Mouse (Mus musculus) CH12.LX (cell line): Measurements from ENCODE around the gene Phip. TPM values are rescaled to one million over a fixed set of nuclear protein-coding genes. Genes with fewer than 3 reads are reported as not detected.

Experiments
- DNase-seq: peaks from one replicate; pipeline ENCODE4 v3.0.0-alpha.2; 2013; ENCODE audit errors: extremely low read depth
- H3K27ac ChIP-seq: 2 replicates; pipeline ENCODE4 v1.5.1; 2012; ENCODE audit warnings: low read depth, mild to moderate bottlenecking, control low read depth, moderate library complexity; ENCODE audit not compliant: insufficient read depth
- H3K27me3 ChIP-seq: replicated peaks from 2 replicates; pipeline ENCODE3; 2012; ENCODE audit warnings: inconsistent platforms
- H3K36me3 ChIP-seq, 2 experiments: replicated peaks in 1 of 2; 2 replicates each; pipeline versions ENCODE3 to v1.6.1; 2012; ENCODE audit warnings: inconsistent platforms in 1 of 2, low read length in 1 of 2, mild to moderate bottlenecking in 1 of 2, mixed read lengths in 1 of 2, moderate library complexity in 1 of 2; ENCODE audit not compliant: control insufficient read depth in 1 of 2, insufficient read depth in 1 of 2
- H3K4me1 ChIP-seq, 2 experiments: 2 replicates each; pipeline ENCODE4 v1.6.1; 2012; ENCODE audit warnings: inconsistent platforms in 1 of 2, moderate library complexity in 1 of 2; ENCODE audit not compliant: insufficient read depth in 2 of 2, control insufficient read depth in 1 of 2
- H3K4me2 ChIP-seq: 2 replicates; pipeline ENCODE4 v1.6.1; 2012; ENCODE audit warnings: low read depth, mild to moderate bottlenecking, control low read depth; ENCODE audit not compliant: poor library complexity, insufficient read depth, severe bottlenecking
- H3K4me3 ChIP-seq, 3 experiments: fragments of 150-350 bp in 1 of 3; sonication (generic) in 1 of 3; replicated peaks in 1 of 3; 2 replicates each; pipeline versions ENCODE3 to v1.5.1; 2011 to 2012; ENCODE audit warnings: low read depth in 2 of 3, low read length in 2 of 3, mild to moderate bottlenecking in 2 of 3, moderate library complexity in 2 of 3, control low read depth in 1 of 3, improper control_type of control experiment in 1 of 3, inconsistent platforms in 1 of 3, mixed read lengths in 1 of 3; ENCODE audit not compliant: poor library complexity in 1 of 3
- H3K79me2 ChIP-seq: replicated peaks from 2 replicates; pipeline ENCODE4 v1.6.1; 2012; ENCODE audit warnings: mild to moderate bottlenecking, moderate library complexity; ENCODE audit not compliant: control insufficient read depth, poor library complexity, insufficient read depth, severe bottlenecking; ENCODE audit errors: extremely low read depth
- H3K9ac ChIP-seq: 2 replicates; pipeline ENCODE4 v1.6.1; 2012; ENCODE audit warnings: low read depth, mild to moderate bottlenecking, control low read depth, moderate library complexity; ENCODE audit not compliant: insufficient read depth
- H3K9me3 ChIP-seq: replicated peaks from 2 replicates; pipeline ENCODE3; 2012; ENCODE audit warnings: low read length, inconsistent platforms, mixed read lengths
- BHLHE40 ChIP-seq: IDR thresholded peaks from 2 replicates; pipeline ENCODE4 v1.6.1; 2011; ENCODE audit warnings: mild to moderate bottlenecking, low read depth, low read length, improper control_type of control experiment
- CHD2 ChIP-seq: IDR thresholded peaks from 2 replicates; pipeline ENCODE4 v1.6.1; 2011; ENCODE audit warnings: low read length, improper control_type of control experiment
- E2F4 ChIP-seq: IDR thresholded peaks from 2 replicates; pipeline ENCODE4 v1.6.1; 2011; ENCODE audit warnings: low read depth, low read length, improper control_type of control experiment; ENCODE audit not compliant: insufficient replicate concordance
- EP300 ChIP-seq: IDR thresholded peaks from 2 replicates; pipeline ENCODE4 v1.6.1; 2011; ENCODE audit warnings: low read length, improper control_type of control experiment
- ETS1 ChIP-seq: conservative IDR thresholded peaks from 2 replicates; pipeline ENCODE4 v1.6.1; 2012; ENCODE audit warnings: low read depth, mild to moderate bottlenecking, inconsistent platforms, low read length, improper control_type of control experiment, moderate library complexity
- HCFC1 ChIP-seq: IDR thresholded peaks from 2 replicates; pipeline ENCODE4 v1.6.1; 2012; ENCODE audit warnings: low read depth, mild to moderate bottlenecking, inconsistent platforms, low read length, improper control_type of control experiment
- JUN ChIP-seq: IDR thresholded peaks from 2 replicates; pipeline ENCODE4 v1.6.1; 2011; ENCODE audit warnings: low read depth, mild to moderate bottlenecking, low read length, improper control_type of control experiment, moderate library complexity; ENCODE audit not compliant: insufficient read depth
- JUND ChIP-seq: conservative IDR thresholded peaks from 2 replicates; pipeline ENCODE4 v1.6.1; 2011; ENCODE audit warnings: low read depth, low read length, improper control_type of control experiment
- MAZ ChIP-seq: IDR thresholded peaks from 2 replicates; pipeline ENCODE4 v1.6.1; 2012; ENCODE audit warnings: low read depth, mild to moderate bottlenecking, inconsistent platforms, low read length, improper control_type of control experiment, moderate library complexity
- MXI1 ChIP-seq: IDR thresholded peaks from 2 replicates; pipeline ENCODE4 v1.6.1; 2011; ENCODE audit warnings: mild to moderate bottlenecking, low read depth, low read length, improper control_type of control experiment
- MYC ChIP-seq: IDR thresholded peaks from 2 replicates; pipeline ENCODE4 v1.6.1; 2011; ENCODE audit warnings: low read depth, mild to moderate bottlenecking, improper control_type of control experiment, low read length
- NRF1 ChIP-seq: IDR thresholded peaks from 2 replicates; pipeline ENCODE4 v1.6.1; 2014; ENCODE audit warnings: low read depth, mild to moderate bottlenecking, inconsistent platforms, low read length, improper control_type of control experiment, moderate library complexity
- PAX5 ChIP-seq: IDR thresholded peaks from 2 replicates; pipeline ENCODE4 v1.6.1; 2012; ENCODE audit warnings: low read length, inconsistent platforms, mixed read lengths
- POLR2AphosphoS2 ChIP-seq: IDR thresholded peaks from 2 replicates; pipeline ENCODE4 v1.6.1; 2011; ENCODE audit warnings: low read depth, low read length, improper control_type of control experiment
- RAD21 ChIP-seq: IDR thresholded peaks from 2 replicates; pipeline ENCODE4 v1.6.1; 2011; ENCODE audit warnings: low read depth, mild to moderate bottlenecking, low read length, improper control_type of control experiment, moderate library complexity
- RCOR1 ChIP-seq: conservative IDR thresholded peaks from 2 replicates; pipeline ENCODE4 v1.6.1; 2012; ENCODE audit warnings: low read depth, mild to moderate bottlenecking, inconsistent platforms, low read length, improper control_type of control experiment
- SMC3 ChIP-seq: IDR thresholded peaks from 2 replicates; pipeline ENCODE4 v1.6.1; 2011; ENCODE audit warnings: low read depth, low read length, improper control_type of control experiment
- TBP ChIP-seq: conservative IDR thresholded peaks from 2 replicates; pipeline ENCODE4 v1.6.1; 2011; ENCODE audit warnings: low read depth, low read length, improper control_type of control experiment
- USF2 ChIP-seq: conservative IDR thresholded peaks from 2 replicates; pipeline ENCODE4 v1.6.1; 2011; ENCODE audit warnings: low read depth, low read length, improper control_type of control experiment
- ZKSCAN1 ChIP-seq: IDR thresholded peaks from 2 replicates; pipeline ENCODE4 v1.6.1; 2012; ENCODE audit warnings: low read depth, inconsistent platforms, low read length, improper control_type of control experiment, borderline replicate concordance
- ZNF384 ChIP-seq: IDR thresholded peaks from 2 replicates; pipeline ENCODE4 v1.6.1; 2012; ENCODE audit warnings: low read depth, low read length, improper control_type of control experiment, inconsistent platforms
- dilution Hi-C: fragments of 300-500 bp; cut with MboI; formaldehyde crosslinking; loops from 2 replicates; pipeline ENCODE4 v1.14.3; 2020; ENCODE audit warnings: low sequenced_read_pairs; ENCODE audit not compliant: extremely low pct_unique_long_range_greater_than_20kb, extremely low pct_ligation_motif_present
- in situ Hi-C: fragments of 300-500 bp; cut with MboI; formaldehyde crosslinking; loops from 3 replicates; pipeline ENCODE4 v1.14.3; 2019; ENCODE audit warnings: low sequenced_read_pairs, low pct_ligation_motif_present, low pct_unique_long_range_greater_than_20kb, mixed read lengths
- polyA plus RNA-seq: library from polyadenylated mRNA; unstranded; fragments of >175 nt; gene quantifications from 2 replicates; pipeline ENCODE4 v1.2.1, GENCODE M21; 2012; ENCODE audit warnings: low read depth; ENCODE audit not compliant: insufficient read length
- total RNA-seq, 2 experiments: library from RNA; depleted of rRNA; stranded (reverse); fragments of 300-350 nt in 1 of 2; fragments of >200 nt in 1 of 2; gene quantifications; 2 replicates each; pipeline ENCODE4 v1.2.3; 2012 to 2014

Gene Phip
- total and polyA plus RNA-seq, 3 experiments, result 24.1 to 29.8 (median 28.8) TPM

- no peak overlapping the region for H3K4me3 ChIP-seq
- H3K36me3 ChIP-seq, result peaks cover 3 to 17% of the 10 kb centered on the region in 2 experiments
- no peak for DNase-seq
- H3K79me2 ChIP-seq, result peaks cover 58% of the 10 kb centered on the region
- H3K4me1 ChIP-seq, result peaks cover 0 to 33% of the 10 kb centered on the region in 2 experiments; a peak in 2 of 4 replicates
- H3K9me3 ChIP-seq, result no peaks in the 10 kb centered on the region
- no peak overlapping the region for H3K27ac ChIP-seq
- no peaks in the 10 kb centered on the region for H3K27me3 ChIP-seq
- dilution Hi-C loops, result no loop called here
- TF ChIP-seq NRF1 (no peak), SMC3 (no peak), CHD2 (no peak), EP300 (no peak), ETS1 (no peak), MYC (no peak), POLR2AphosphoS2 (no peak), E2F4 (no peak), JUN (no peak), PAX5 (no peak), ZNF384 (no peak), USF2 (no peak), TBP (no peak), HCFC1 (no peak)
- H3K9ac ChIP-seq, result no peak overlapping the region; the same call in 1 of the 2 replicates
- in situ Hi-C loops, result loop anchor here (10.0 kb wide), 1 partner anchor 143 kb away; no protein-coding TSS in a partner anchor
- H3K4me2 ChIP-seq, result peak overlapping the region; percentile 82
These were observed 3.9 kb downstream of the Phip start for GRCm38 (mm10) chr9:82971433-82971832.

- TF ChIP-seq ZKSCAN1 (no peak), ZNF384 (no peak), MAZ (no peak), RAD21 (no peak), RCOR1 (no peak), BHLHE40 (peak; percentile 37; the same call in 1 of the 2 replicates), JUND (no peak), MXI1 (no peak)
- H3K4me2 ChIP-seq, result peak overlapping the region; percentile 10; the same call in 1 of the 2 replicates
- in situ Hi-C loops, result no loop called here
- no peaks in the 10 kb centered on the region for H3K27me3 ChIP-seq
- H3K79me2 ChIP-seq, result peaks cover 61% of the 10 kb centered on the region
- dilution Hi-C loops, result no loop called here
- no peak overlapping the region for H3K9ac ChIP-seq
- no peak overlapping the region for H3K4me3 ChIP-seq
- H3K9me3 ChIP-seq, result no peaks in the 10 kb centered on the region
- DNase-seq, result no peak
- H3K36me3 ChIP-seq, result peaks cover 3 to 38% of the 10 kb centered on the region in 2 experiments
- peaks cover 0 to 53% of the 10 kb centered on the region in 2 experiments; a peak in 2 of 4 replicates for H3K4me1 ChIP-seq
- no peak overlapping the region for H3K27ac ChIP-seq
These were observed 8.2 kb downstream of the Phip start for GRCm38 (mm10) chr9:82967076-82967621.
